In genomic region chr11:85840803-85841145, GRCm38 (mm10) we compare ENCODE assay signal across 10 mouse cellular contexts. TPM values are rescaled to one million over a fixed set of nuclear protein-coding genes. Genes with fewer than 3 reads are reported as not detected.
DNase-seq lines count a peak whose midpoint lies in the region; ATAC-seq and TF ChIP-seq lines count a peak whose summit lies in the region.
"Had no signal": no experiment of that assay in that cellular context is flagged by ENCODE, and none has a peak within 500 bp of the region (broad histone marks: within the 10 kb centered on the region; RNA-seq: fewer than 3 reads in every experiment).

No protein-coding gene starts in this region.

- intact Hi-C loops in heart, postnatal 14 days (cut with DNase I), result no loop called here
- intact Hi-C loops in left cerebral cortex, postnatal 36 days (cut with DNase I), result loop anchor here (5.0 to 10.0 kb wide), 5 partner anchors 47 to 514 kb away; partner anchors contain the start of genes Med13 and Tbx4

- H3K4me3 ChIP-seq in heart, embryonic 10.5 days, result peak overlapping the region; percentile 49
- peak overlapping the region; percentile 26 for H3K4me3 ChIP-seq in ES-Bruce4 (ENCODE audit: low read depth, low read length)
- H3K4me3 ChIP-seq in heart, embryonic 15.5 days, result peak overlapping the region; percentile 64
- H3K4me3 ChIP-seq in liver, embryonic 13.5 days (replicated peaks), result peak overlapping the region; percentile 20
- H3K4me3 ChIP-seq in layer of hippocampus, adult 2 months, result no peak overlapping the region

- ATAC-seq in heart, embryonic 15.5 days (replicated peaks; ENCODE audit: insufficient number of reproducible peaks, insufficient read depth, low FRiP score, low read depth), result no peak
- ATAC-seq in liver, embryonic 13.5 days (ENCODE audit: low read depth), result no peak
- no peak for ATAC-seq in erythroblast, adult 5-6 weeks (replicated peaks; ENCODE audit: low FRiP score, poor library complexity, severe bottlenecking)

- H3K4me2 ChIP-seq in heart, embryonic 15.5 days, result peak overlapping the region; percentile 51
- H3K4me2 ChIP-seq in liver, embryonic 13.5 days, result peak overlapping the region; percentile 28; the same call in 1 of the 2 replicates

- 10% methylated on average over 21 of the region's 21 CpGs for WGBS in heart, embryonic 10.5 days
- WGBS in heart, embryonic 15.5 days, result 24% methylated on average over 21 of the region's 21 CpGs
- 3% methylated on average over 21 of the region's 21 CpGs for WGBS in liver, embryonic 13.5 days (ENCODE audit: insufficient replicate concordance)

- no peak for TF ChIP-seq CTCF in ES-Bruce4 (IDR thresholded peaks at IDR 0.05; ENCODE audit: low read depth, low read length)
- TF ChIP-seq CTCF in layer of hippocampus, adult 2 months (conservative IDR thresholded peaks at IDR 0.05), result no peak

- peaks cover 85% of the 10 kb centered on the region for H3K27me3 ChIP-seq in heart, embryonic 10.5 days (ENCODE audit: insufficient read depth, poor library complexity, severe bottlenecking)
- H3K27me3 ChIP-seq in ES-Bruce4 (ENCODE audit: control insufficient read depth, insufficient read depth, low read length, poor library complexity, severe bottlenecking), result peaks cover 58% of the 10 kb centered on the region
- H3K27me3 ChIP-seq in heart, embryonic 15.5 days, result peaks cover 83% of the 10 kb centered on the region
- peaks cover 100% of the 10 kb centered on the region for H3K27me3 ChIP-seq in liver, embryonic 13.5 days

- no peak for TF ChIP-seq POLR2A in ES-Bruce4 (IDR thresholded peaks at IDR 0.05; ENCODE audit: insufficient read depth, low read length)

- H3K9me3 ChIP-seq in heart, embryonic 10.5 days, result no peaks in the 10 kb centered on the region
- no peaks in the 10 kb centered on the region for H3K9me3 ChIP-seq in ES-Bruce4 (replicated peaks; ENCODE audit: control insufficient read depth, insufficient read depth, low read length, poor library complexity, severe bottlenecking)
- no peaks in the 10 kb centered on the region for H3K9me3 ChIP-seq in heart, embryonic 15.5 days (replicated peaks)
- H3K9me3 ChIP-seq in liver, embryonic 13.5 days (replicated peaks), result no peaks in the 10 kb centered on the region

- H3K36me3 ChIP-seq in heart, embryonic 10.5 days, result peaks cover 13% of the 10 kb centered on the region
- H3K36me3 ChIP-seq in ES-Bruce4 (ENCODE audit: control insufficient read depth, insufficient read depth, low read length, poor library complexity, severe bottlenecking), result no peaks in the 10 kb centered on the region
- no peaks in the 10 kb centered on the region for H3K36me3 ChIP-seq in heart, embryonic 15.5 days
- no peaks in the 10 kb centered on the region for H3K36me3 ChIP-seq in liver, embryonic 13.5 days

- H3K27ac ChIP-seq in heart, embryonic 10.5 days, result peak overlapping the region; percentile 71
- H3K27ac ChIP-seq in ES-Bruce4 (ENCODE audit: insufficient read depth, low read length), result no peak overlapping the region
- H3K27ac ChIP-seq in heart, embryonic 15.5 days, result 0 out of 2 replicates have a peak overlapping the region, but pooled peaks have one; percentile 6
- H3K27ac ChIP-seq in liver, embryonic 13.5 days, result no peak overlapping the region
- H3K27ac ChIP-seq in layer of hippocampus, adult 2 months, result no peak overlapping the region

- peaks cover 67% of the 10 kb centered on the region for H3K4me1 ChIP-seq in heart, embryonic 10.5 days
- no peaks in the 10 kb centered on the region for H3K4me1 ChIP-seq in ES-Bruce4 (ENCODE audit: control insufficient read depth, insufficient read depth, low read length)
- H3K4me1 ChIP-seq in heart, embryonic 15.5 days (replicated peaks), result peaks cover 57% of the 10 kb centered on the region
- H3K4me1 ChIP-seq in liver, embryonic 13.5 days (replicated peaks), result peaks cover 39% of the 10 kb centered on the region

- TF ChIP-seq EP300 in ES-Bruce4 (IDR thresholded peaks at IDR 0.05; ENCODE audit: insufficient read depth, low read depth, low read length), result no peak

- DNase-seq in heart, embryonic 10.5 days (ENCODE audit: low spot score), result no peak
- no peak for DNase-seq in heart, postnatal 14 days
- no peak for DNase-seq in liver, embryonic 13.5 days
- no peak for DNase-seq in layer of hippocampus, adult 2 months (ENCODE audit: low spot score in 2 of 2)
- no peak for DNase-seq in left cerebral cortex, postnatal 36 days (ENCODE audit: low spot score in 2 of 2)
- DNase-seq: right cerebral cortex, postnatal 4 days had no signal

- H3K9ac ChIP-seq in ES-Bruce4 (ENCODE audit: low read depth, poor library complexity, severe bottlenecking), result peak overlapping the region; percentile 17; the same call in 1 of the 2 replicates
- H3K9ac ChIP-seq in heart, embryonic 15.5 days, result peak overlapping the region; percentile 39; the same call in 1 of the 2 replicates
- no peak overlapping the region for H3K9ac ChIP-seq in liver, embryonic 13.5 days

RNA-seq across cellular contexts. Expression of gene Tbx2, which starts 8.4 kb away (rescaled TPM):
- polyA plus RNA-seq in heart, embryonic 10.5 days (2016; fragmentation: Nextera tagmentation; extraction: Ambion mirVana), result 2.5 and 7.6 TPM in 2 replicates
- 10 to 100 TPM; 11.8 to 14.5 TPM for total RNA-seq in heart, postnatal 14 days (2021)
- 0.16 and 0.24 TPM in 2 replicates for polyA plus RNA-seq in ES-Bruce4 (2011; ENCODE audit: insufficient read depth, insufficient read length, low read depth, missing spikeins)
- 2.6 and 5.3 TPM in 2 replicates for polyA plus RNA-seq in heart, embryonic 15.5 days (2015; fragmentation: Nextera tagmentation; extraction: Ambion mirVana)
- 0.25 and 0.27 TPM in 2 replicates for polyA plus RNA-seq in liver, embryonic 13.5 days (2015; fragmentation: Nextera tagmentation; extraction: Ambion mirVana)
- total RNA-seq in erythroblast, adult 5-6 weeks (2015; ENCODE audit: low replicate concordance), result 0.38 TPM in 1 of 2 replicates, not detected in the other
- total RNA-seq in erythroblast, adult 5-6 weeks (2017; ENCODE audit: low replicate concordance), result 0.42 and 0.85 TPM in 2 replicates
- 1 to 10 TPM; 1.5 to 1.6 TPM for total RNA-seq in layer of hippocampus, adult 2 months (2021)
- total RNA-seq in left cerebral cortex, postnatal 36 days (2021), result 1 to 10 TPM; 1.9 to 2.2 TPM

RNA-seq across cellular contexts. Expression of gene Gm11444, which starts 9.4 kb away (rescaled TPM):
- not detected in 2 replicates for polyA plus RNA-seq in heart, embryonic 10.5 days (2016; fragmentation: Nextera tagmentation; extraction: Ambion mirVana)
- total RNA-seq in heart, postnatal 14 days (2021), result not detected
- not detected in 2 replicates for polyA plus RNA-seq in ES-Bruce4 (2011; ENCODE audit: insufficient read depth, insufficient read length, low read depth, missing spikeins)
- polyA plus RNA-seq in heart, embryonic 15.5 days (2015; fragmentation: Nextera tagmentation; extraction: Ambion mirVana), result not detected in 2 replicates
- polyA plus RNA-seq in liver, embryonic 13.5 days (2015; fragmentation: Nextera tagmentation; extraction: Ambion mirVana), result not detected in 2 replicates
- total RNA-seq in erythroblast, adult 5-6 weeks (2015; ENCODE audit: low replicate concordance), result not detected in 2 replicates
- not detected in 2 replicates for total RNA-seq in erythroblast, adult 5-6 weeks (2017; ENCODE audit: low replicate concordance)
- not detected for total RNA-seq in layer of hippocampus, adult 2 months (2021)
- not detected for total RNA-seq in left cerebral cortex, postnatal 36 days (2021)
- polyA plus RNA-seq: large intestine, adult 2 months had no signal

RNA-seq across cellular contexts. Expression of gene Tbx4, which starts 45.4 kb away (rescaled TPM):
- polyA plus RNA-seq in heart, embryonic 10.5 days (2016; fragmentation: Nextera tagmentation; extraction: Ambion mirVana), result 0.80 and 4.1 TPM in 2 replicates
- under 1 TPM in 1 of 2 experiments, not detected in 1; 0.14 TPM for total RNA-seq in heart, postnatal 14 days (2021)
- polyA plus RNA-seq in ES-Bruce4 (2011; ENCODE audit: insufficient read depth, insufficient read length, low read depth, missing spikeins), result 0.62 and 0.69 TPM in 2 replicates
- 1.6 and 4.4 TPM in 2 replicates for polyA plus RNA-seq in heart, embryonic 15.5 days (2015; fragmentation: Nextera tagmentation; extraction: Ambion mirVana)
- 0.05 and 0.06 TPM in 2 replicates for polyA plus RNA-seq in liver, embryonic 13.5 days (2015; fragmentation: Nextera tagmentation; extraction: Ambion mirVana)
- not detected in 2 replicates for total RNA-seq in erythroblast, adult 5-6 weeks (2015; ENCODE audit: low replicate concordance)
- total RNA-seq in erythroblast, adult 5-6 weeks (2017; ENCODE audit: low replicate concordance), result not detected in 2 replicates
- under 1 TPM; 0.13 to 0.22 TPM for total RNA-seq in layer of hippocampus, adult 2 months (2021)
- under 1 TPM; 0.17 to 0.25 TPM for total RNA-seq in left cerebral cortex, postnatal 36 days (2021)

Comparison
In these comparisons a context has a peak if more than half of its experiments do, and no peak if none do; other contexts are left out.
1. H3K27ac ChIP-seq: peak in heart, embryonic 10.5 days (single experiment) and heart, embryonic 15.5 days (single experiment); none in ES-Bruce4 (single experiment), liver, embryonic 13.5 days (single experiment) and layer of hippocampus, adult 2 months (single experiment).
2. RNA of gene Tbx2, which starts 8.4 kb away (total RNA-seq): 11.8 to 14.5 TPM in heart, postnatal 14 days; 1.9 to 2.2 TPM in left cerebral cortex, postnatal 36 days, 1.5 to 1.6 TPM in layer of hippocampus, adult 2 months and 0.38 to 0.85 TPM in erythroblast, adult 5-6 weeks; every median in the first group is over 4 times any median in the second.